Mouse (Mus musculus) heart, adult 2 months (tissue): ENCODE results near the gene Gm20683.

ENCODE experiments used
- CTCF ChIP-seq: fragments of 200-600 bp; IDR thresholded peaks from 2 replicates; pipeline ENCODE4 v1.8.1; 2022; ENCODE audit warnings: antibody characterized with exemption, mild to moderate bottlenecking, moderate library complexity
- EP300 ChIP-seq: fragments of 200-500 bp; IDR thresholded peaks from 2 replicates; pipeline ENCODE4 v1.6.1; 2011; ENCODE audit warnings: low read depth, low read length, control low read depth; ENCODE audit not compliant: insufficient read depth
- POLR2A ChIP-seq: fragments of 200-500 bp; IDR thresholded peaks from 2 replicates; pipeline ENCODE4 v1.6.1; 2011; ENCODE audit warnings: mild to moderate bottlenecking, low read depth, low read length, control low read depth; ENCODE audit not compliant: insufficient read depth

DNA sequence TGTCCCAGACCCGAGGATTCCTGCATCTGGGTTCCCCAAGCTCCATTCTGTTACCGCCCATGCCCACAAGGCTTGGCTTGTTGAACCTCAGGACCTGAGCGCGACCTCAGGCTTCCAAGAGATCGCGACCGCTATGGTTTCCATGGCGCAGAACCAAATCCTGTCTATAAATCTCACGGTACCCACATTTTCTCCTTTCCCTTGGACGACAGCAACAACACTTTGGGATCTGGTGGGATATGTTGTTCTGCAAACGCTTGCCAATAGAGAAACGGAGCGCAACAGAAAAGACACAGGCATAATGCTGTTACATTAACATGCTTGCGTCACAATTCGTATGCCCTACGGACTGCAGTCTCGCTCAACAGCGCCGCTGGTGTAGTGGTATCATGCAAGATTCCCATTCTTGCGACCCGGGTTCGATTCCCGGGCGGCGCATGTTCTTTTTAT is 33.2 kb upstream of the Gm20683 start, which contains the start of gene Mettl26:
- TF ChIP-seq CTCF (peak; percentile 50; the same call in 1 of the 2 replicates), POLR2A (no peak), EP300 (peak; percentile 82)
